Mouse (Mus musculus): ENCODE results near the gene Vmn1r148. TPM values are rescaled to one million over a fixed set of nuclear protein-coding genes. Genes with fewer than 3 reads are reported as not detected.
"Not testable (repeated sequence)": the region's sequence is repeated elsewhere in the genome, so short reads cannot be mapped to it uniquely, and the experiment has no call there.

Gene Vmn1r148
- total RNA-seq (2021) = not detected
- long read RNA-seq, experiment 1 = 0 reads
- long read RNA-seq, experiment 2 = 0 reads

DNA sequence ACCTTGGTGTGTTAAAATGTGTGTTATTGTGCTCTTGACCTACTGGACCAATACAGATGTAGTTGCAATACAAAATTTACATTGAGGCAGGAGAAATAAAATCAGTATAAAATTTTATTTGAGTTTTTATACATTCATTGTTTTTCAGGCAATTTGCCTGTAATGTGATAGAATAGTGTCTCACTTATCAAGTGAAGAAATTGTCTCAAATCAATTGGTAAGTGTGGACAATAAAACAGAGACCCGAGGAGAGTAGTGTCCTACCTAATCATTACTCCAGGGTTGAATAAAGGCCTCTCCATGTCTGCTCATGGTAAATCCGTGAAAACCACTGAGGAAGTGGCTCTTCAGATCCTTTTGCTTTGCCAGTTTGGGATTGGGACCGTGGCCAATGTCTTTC, at the start of gene Vmn1r148:
Gene Vmn1r148, plus strand, starts transcription at position 301 of the 400 bp plus-strand sequence.
- not testable (repeated sequence) for DNase-seq

DNA sequence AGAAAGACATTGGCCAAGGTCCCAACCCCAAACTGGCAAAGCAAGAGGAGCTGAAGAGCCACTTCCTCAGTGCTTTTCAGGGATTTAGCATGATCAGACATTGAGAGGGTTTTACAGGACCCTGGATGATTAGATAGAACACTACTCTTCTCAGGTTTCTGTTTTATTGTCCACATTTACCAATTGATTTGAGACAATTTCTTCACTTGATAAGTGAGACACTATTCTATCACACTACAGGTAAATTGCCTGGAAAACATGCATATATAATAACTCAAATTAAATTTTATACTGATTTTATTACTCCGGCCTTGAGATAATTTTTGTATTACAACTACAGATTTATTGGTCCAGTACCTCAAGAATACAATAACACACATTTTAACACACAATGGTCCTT, 42.4 kb upstream of the Vmn1r148 start, which contains the start of gene Gm8660:
Gene Gm8660, minus strand, starts transcription at position 101 of the 400 bp plus-strand sequence.
- DNase-seq = not testable (repeated sequence)

DNA sequence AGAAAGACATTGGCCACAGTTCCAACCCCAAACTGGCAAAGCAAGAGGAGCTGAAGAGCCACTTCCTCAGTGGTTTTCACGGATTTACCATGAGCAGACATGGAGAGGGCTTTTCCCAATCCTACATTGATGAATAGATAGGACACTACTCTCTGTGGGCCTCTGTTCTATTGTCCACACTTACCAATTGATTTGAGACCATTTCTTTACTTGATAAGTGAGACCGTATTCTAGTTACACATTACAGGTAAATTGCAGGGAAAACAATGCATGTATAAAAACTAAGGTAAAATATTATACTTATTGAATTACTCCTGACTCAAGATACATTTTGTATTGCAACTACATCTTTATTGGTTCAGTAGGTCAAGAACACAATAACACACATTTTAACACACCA, 24.7 kb downstream of the Vmn1r148 start, which contains the start of gene Vmn1r149:
Gene Vmn1r149, minus strand, starts transcription at position 101 of the 400 bp plus-strand sequence.
- DNase-seq = not testable (repeated sequence)

DNA sequence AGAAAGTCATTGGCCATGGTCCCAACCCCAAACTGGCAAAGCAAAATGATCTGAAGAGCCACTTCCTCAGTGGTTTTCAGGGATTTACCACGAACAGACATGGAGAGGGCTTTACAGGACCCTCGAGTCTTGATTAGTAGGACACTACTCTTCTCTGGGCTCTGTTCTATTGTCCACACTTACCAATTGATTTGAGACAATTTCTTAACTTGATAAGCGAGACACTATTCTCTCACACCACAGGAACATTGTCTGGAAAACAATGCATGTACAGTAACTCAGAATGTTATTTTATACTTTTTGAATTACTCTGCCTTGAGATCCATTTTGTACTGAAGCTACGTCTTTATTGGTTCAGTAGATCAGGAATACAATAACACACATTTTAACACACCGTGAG, 50.6 kb downstream of the Vmn1r148 start, which contains the start of gene Gm10665:
Gene Gm10665, minus strand, starts transcription at position 101 of the 400 bp plus-strand sequence.
- not testable (repeated sequence) for DNase-seq

Other genes starting within 250 kb of the Vmn1r148 start
- not detected for gene Vmn1r142, start 249.5 kb upstream of the Vmn1r148 start, total RNA-seq (2021)
- not detected for gene Vmn1r143, start 224.2 kb upstream of the Vmn1r148 start, total RNA-seq (2021)
- not detected for gene Gm8653, start 212.3 kb upstream of the Vmn1r148 start, total RNA-seq (2021)
- gene Gm8453, start 184.1 kb upstream of the Vmn1r148 start, total RNA-seq (2021) = not detected
- gene Gm4187, start 83.9 kb upstream of the Vmn1r148 start, total RNA-seq (2021) = not detected
- gene Gm8660, start 42.5 kb upstream of the Vmn1r148 start, total RNA-seq (2021) = not detected
- gene Vmn1r149, start 24.6 kb downstream of the Vmn1r148 start, total RNA-seq (2021) = not detected
- gene Gm10665, start 50.5 kb downstream of the Vmn1r148 start, total RNA-seq (2021) = not detected
- gene Vmn1r151, start 86.1 kb downstream of the Vmn1r148 start, total RNA-seq (2021) = not detected
- not detected for gene Vmn1r152, start 109.4 kb downstream of the Vmn1r148 start, total RNA-seq (2021)
- not detected for gene Gm8677, start 121.3 kb downstream of the Vmn1r148 start, total RNA-seq (2021)
- not detected for gene Gm4201, start 151.8 kb downstream of the Vmn1r148 start, total RNA-seq (2021)
- gene Gm4565, start 174.5 kb downstream of the Vmn1r148 start, total RNA-seq (2021) = not detected
- not detected for gene Vmn1r155, start 244.4 kb downstream of the Vmn1r148 start, total RNA-seq (2021)